Mouse (Mus musculus) embryonic facial prominence, embryonic 14.5 days (tissue): ENCODE results near the gene Shroom3. TPM values are rescaled to one million over a fixed set of nuclear protein-coding genes. Genes with fewer than 3 reads are reported as not detected.

ENCODE experiments used
- ATAC-seq: fragments of 200-750 bp; cut with Nextera tagmentation; 2 replicates; pipeline ENCODE4 v1.8.0; 2017; ENCODE audit warnings: low read depth, moderate number of reproducible peaks, moderate TSS enrichment
- DNase-seq: peaks from one replicate; pipeline ENCODE4 v3.0.0-alpha.2; 2015; ENCODE audit warnings: low spot score
- H3K27ac ChIP-seq: fragments of 300-500 bp; sonication (generic); replicated peaks from 2 replicates; pipeline ENCODE4 v1.5.1; 2014; ENCODE audit warnings: low read depth, mild to moderate bottlenecking, low read length, moderate library complexity
- H3K27me3 ChIP-seq: fragments of 300-500 bp; sonication (generic); replicated peaks from 2 replicates; pipeline ENCODE4 v1.6.1; 2014; ENCODE audit warnings: low read length; ENCODE audit not compliant: control insufficient read depth, insufficient read depth
- H3K36me3 ChIP-seq: fragments of 300-500 bp; sonication (generic); 2 replicates; pipeline ENCODE4 v1.6.1; 2014; ENCODE audit warnings: low read length, mixed read lengths; ENCODE audit not compliant: control insufficient read depth, insufficient read depth
- H3K4me1 ChIP-seq: fragments of 300-500 bp; sonication (generic); 2 replicates; pipeline ENCODE4 v1.6.1; 2014; ENCODE audit warnings: antibody characterized with exemption, low read length; ENCODE audit not compliant: control insufficient read depth, insufficient read depth
- H3K4me2 ChIP-seq: fragments of 300-500 bp; sonication (generic); 2 replicates; pipeline ENCODE4 v1.6.1; 2014; ENCODE audit warnings: low read depth, mild to moderate bottlenecking, low read length, moderate library complexity, mixed read lengths
- H3K4me3 ChIP-seq: fragments of 300-500 bp; sonication (generic); 2 replicates; pipeline ENCODE4 v1.5.1; 2014; ENCODE audit warnings: low read depth, mild to moderate bottlenecking, low read length
- H3K9ac ChIP-seq: fragments of 300-500 bp; sonication (generic); 2 replicates; pipeline ENCODE4 v1.6.1; 2014; ENCODE audit warnings: low read depth, mild to moderate bottlenecking, low read length, moderate library complexity, mixed read lengths
- H3K9me3 ChIP-seq: fragments of 300-500 bp; sonication (generic); 2 replicates; pipeline ENCODE4 v1.6.1; 2016; ENCODE audit warnings: low read length; ENCODE audit not compliant: control insufficient read depth
- WGBS: fragments of 180-500 bp; shearing (Covaris S2); extraction: QIAGEN DNeasy Blood & Tissue Kit; methylation state at CpG from one replicate; pipeline ENCODE4 v1.1.7; 2014; 5-methylcytosine and 5-hydroxymethylcytosine counted together
- polyA plus RNA-seq: library from polyadenylated mRNA; unstranded; fragments of >200 nt; fragmentation: Nextera tagmentation; extraction: Ambion mirVana; gene quantifications from 2 replicates; pipeline ENCODE4 v1.2.1, GENCODE M21; 2014

Shroom3 gene
- polyA plus RNA-seq, 1 experiment from 2014 or later = 3.4 TPM

GRCm38 (mm10) chr5:92998494-92999016 is 315.3 kb downstream of the Shroom3 start:
- Histone ChIP-seq H3K27me3 (no peaks in the 10 kb centered on the region), H3K36me3 (no peaks in the 10 kb centered on the region), H3K4me3 (no peak overlapping the region), H3K4me2 (no peak overlapping the region), H3K9ac (no peak overlapping the region), H3K27ac (peak overlapping the region; percentile 92), H3K4me1 (peaks cover 41% of the 10 kb centered on the region), H3K9me3 (no peaks in the 10 kb centered on the region)
- 17% methylated on average over 5 of the region's 5 CpGs for WGBS
- DNase-seq = no peak
- ATAC-seq = no peak

DNA sequence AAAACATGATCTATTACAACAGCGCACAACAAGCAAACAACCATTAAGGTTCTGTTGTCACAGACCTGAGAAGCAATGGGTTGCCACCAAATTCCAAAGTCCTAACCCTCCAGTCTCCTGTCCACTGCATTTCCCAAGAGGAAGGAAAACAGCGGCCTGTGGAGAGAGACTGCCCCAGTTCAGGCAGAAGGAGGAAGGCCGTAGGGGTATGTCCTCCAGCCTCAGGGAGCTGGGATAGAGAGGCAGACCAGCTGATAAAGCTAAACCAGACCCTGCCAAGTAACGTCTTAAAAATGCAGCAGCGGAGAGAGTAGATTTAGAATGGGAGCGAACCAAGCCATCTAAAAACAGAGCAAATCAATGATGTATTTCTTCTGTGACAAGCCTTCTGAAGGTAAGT is 316.8 kb downstream of the Shroom3 start:
- Histone ChIP-seq H3K27ac (peak overlapping the region; percentile 83), H3K4me2 (no peak overlapping the region), H3K4me3 (no peak overlapping the region), H3K9me3 (no peaks in the 10 kb centered on the region), H3K9ac (no peak overlapping the region), H3K4me1 (peaks cover 41% of the 10 kb centered on the region), H3K27me3 (no peaks in the 10 kb centered on the region), H3K36me3 (no peaks in the 10 kb centered on the region)
- 66% methylated on average over 6 of the region's 6 CpGs for WGBS
- no peak for ATAC-seq
- no peak for DNase-seq

GRCm38 (mm10) chr5:93000774-93001757 is 317.8 kb downstream of the Shroom3 start:
- peak overlapping the region; percentile 83 for H3K27ac ChIP-seq
- 0 out of 2 replicates have a peak overlapping the region, but pooled peaks have one; percentile 0 for H3K9ac ChIP-seq
- WGBS = 32% methylated on average over 17 of the region's 17 CpGs
- no peak for ATAC-seq
- no peaks in the 10 kb centered on the region for H3K27me3 ChIP-seq
- H3K9me3 ChIP-seq = no peaks in the 10 kb centered on the region
- peaks cover 47% of the 10 kb centered on the region for H3K4me1 ChIP-seq
- DNase-seq = peak; percentile 64
- H3K4me2 ChIP-seq = 0 out of 2 replicates have a peak overlapping the region, but pooled peaks have one; percentile 5
- no peaks in the 10 kb centered on the region for H3K36me3 ChIP-seq
- no peak overlapping the region for H3K4me3 ChIP-seq

GRCm38 (mm10) chr5:93002615-93003014 is 319.4 kb downstream of the Shroom3 start:
- no peaks in the 10 kb centered on the region for H3K36me3 ChIP-seq
- no peak for ATAC-seq
- no peaks in the 10 kb centered on the region for H3K9me3 ChIP-seq

GRCm38 (mm10) chr5:93005229-93005814 is 322.1 kb downstream of the Shroom3 start:
- Histone ChIP-seq H3K27ac (peak overlapping the region; percentile 45; the same call in 1 of the 2 replicates), H3K36me3 (no peaks in the 10 kb centered on the region), H3K27me3 (no peaks in the 10 kb centered on the region), H3K4me3 (peak overlapping the region; percentile 17), H3K9ac (peak overlapping the region; percentile 41; the same call in 1 of the 2 replicates), H3K9me3 (no peaks in the 10 kb centered on the region), H3K4me2 (peak overlapping the region; percentile 52), H3K4me1 (peaks cover 18% of the 10 kb centered on the region)
- ATAC-seq (peak; percentile 53; the same call in 1 of the 2 replicates), DNase-seq (peak; percentile 64)
- 4% methylated on average over 20 of the region's 20 CpGs for WGBS

More at GRCm38 (mm10) chr5:93002615-93003014, 319.4 kb downstream of the Shroom3 start:
- 79% methylated on average over 2 of the region's 2 CpGs for WGBS
- Histone ChIP-seq H3K9ac (no peak overlapping the region), H3K4me3 (no peak overlapping the region), H3K4me2 (no peak overlapping the region), H3K4me1 (peaks cover 34% of the 10 kb centered on the region), H3K27me3 (no peaks in the 10 kb centered on the region), H3K27ac (no peak overlapping the region)
- no peak for DNase-seq

DNA sequence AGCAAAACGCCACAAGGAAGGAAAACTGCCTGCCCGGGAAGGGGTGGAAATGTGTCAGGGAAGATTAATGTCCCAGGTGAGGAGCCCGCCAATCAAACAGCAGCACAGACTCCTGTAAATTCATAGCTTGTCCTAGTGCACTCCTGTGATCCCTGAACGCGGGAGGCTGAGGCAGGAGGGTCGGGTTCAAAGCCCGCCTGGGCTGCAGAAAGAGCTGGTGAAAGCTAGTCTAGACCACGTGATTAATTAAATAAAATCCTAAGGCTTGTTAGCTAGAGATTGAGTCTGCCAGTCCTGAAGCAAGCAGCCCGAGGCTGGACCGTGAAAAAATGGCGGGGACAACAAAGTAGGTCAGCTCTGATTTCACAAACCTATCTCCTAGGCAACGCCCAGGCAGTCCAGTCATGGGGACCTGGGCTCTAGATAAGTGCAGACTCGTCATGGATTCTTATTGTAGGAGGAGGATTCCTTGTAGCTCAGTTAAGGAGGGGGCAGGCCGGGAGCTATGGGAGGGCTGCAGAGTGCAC is 322.6 kb downstream of the Shroom3 start:
- 31% methylated on average over 14 of the region's 14 CpGs for WGBS
- H3K9me3 ChIP-seq = no peaks in the 10 kb centered on the region
- no peaks in the 10 kb centered on the region for H3K36me3 ChIP-seq
- peak overlapping the region; percentile 17; the same call in 1 of the 2 replicates for H3K4me3 ChIP-seq
- DNase-seq = no peak
- peak overlapping the region; percentile 45 for H3K27ac ChIP-seq
- peaks cover 12% of the 10 kb centered on the region for H3K4me1 ChIP-seq
- H3K9ac ChIP-seq = peak overlapping the region; percentile 41; the same call in 1 of the 2 replicates
- H3K4me2 ChIP-seq = peak overlapping the region; percentile 52
- no peaks in the 10 kb centered on the region for H3K27me3 ChIP-seq
- 0 out of 2 replicates have a peak, but pooled peaks have one; percentile 22 for ATAC-seq

- Histone ChIP-seq H3K9ac (no peak overlapping the region), H3K9me3 (no peaks in the 10 kb centered on the region), H3K4me2 (no peak overlapping the region), H3K36me3 (no peaks in the 10 kb centered on the region), H3K27ac (no peak overlapping the region), H3K27me3 (no peaks in the 10 kb centered on the region), H3K4me1 (peaks cover 6% of the 10 kb centered on the region; the same call in 1 of the 2 replicates), H3K4me3 (no peak overlapping the region)
- no peak for ATAC-seq
- WGBS = 94% methylated on average over 9 of the region's 9 CpGs
- DNase-seq = no peak
These were observed 325.0 kb downstream of the Shroom3 start for GRCm38 (mm10) chr5:93008256-93008655.
